Mouse (Mus musculus) spleen, adult 12 weeks (tissue): ENCODE data around the gene Olfr330.
"Not testable (repeated sequence)": the region's sequence is repeated elsewhere in the genome, so short reads cannot be mapped to it uniquely, and the experiment has no call there.

Experiments
- DNase-seq: peaks from one replicate; pipeline ENCODE4 v3.0.0; 2022; ENCODE audit warnings: low spot score

The Olfr330 gene

GRCm38 (mm10) chr11:58534736-58535135, at the start of gene Olfr330:
Gene Olfr330, minus strand, starts transcription at chr11:58534836.
- not testable (repeated sequence) for DNase-seq

- no peak for DNase-seq
Observed at GRCm38 (mm10) chr11:58578636-58579035, 44.0 kb upstream of the Olfr330 start.

GRCm38 (mm10) chr11:58577430-58577829, 42.8 kb upstream of the Olfr330 start, which contains the start of gene Olfr325:
Gene Olfr325, plus strand, starts transcription at chr11:58577730.
- no peak for DNase-seq

GRCm38 (mm10) chr11:58570405-58570804, 35.8 kb upstream of the Olfr330 start, which contains the start of gene Olfr224:
Gene Olfr224, minus strand, starts transcription at chr11:58570553.
- no peak for DNase-seq

GRCm38 (mm10) chr11:58555536-58555935, 20.9 kb upstream of the Olfr330 start, which contains the start of gene Olfr328:
Gene Olfr328, minus strand, starts transcription at chr11:58555636.
- no peak for DNase-seq

GRCm38 (mm10) chr11:58546322-58546721, 11.7 kb upstream of the Olfr330 start, which contains the start of gene Olfr329-ps:
Gene Olfr329-ps, minus strand, starts transcription at chr11:58546422.
- DNase-seq, result no peak

- DNase-seq, result not testable (repeated sequence)
Observed at GRCm38 (mm10) chr11:58519756-58520155, 14.9 kb downstream of the Olfr330 start.

- DNase-seq, result not testable (repeated sequence)
Observed at GRCm38 (mm10) chr11:58518916-58519315, 15.7 kb downstream of the Olfr330 start.

- DNase-seq, result not testable (repeated sequence)
Observed at GRCm38 (mm10) chr11:58509058-58509457, 25.6 kb downstream of the Olfr330 start.

- DNase-seq, result not testable (repeated sequence)
Observed at GRCm38 (mm10) chr11:58502472-58502871, 32.2 kb downstream of the Olfr330 start, which contains the start of gene Olfr331. Gene Olfr331, minus strand, starts transcription at chr11:58502572.

GRCm38 (mm10) chr11:58499290-58499689, 35.3 kb downstream of the Olfr330 start:
- no peak for DNase-seq

GRCm38 (mm10) chr11:58498761-58499160, 35.9 kb downstream of the Olfr330 start:
- no peak for DNase-seq

- DNase-seq, result no peak
Observed at GRCm38 (mm10) chr11:58492455-58492854, 42.2 kb downstream of the Olfr330 start, which contains the start of gene Olfr332. Gene Olfr332, minus strand, starts transcription at chr11:58492555.
